Mouse (Mus musculus) embryonic facial prominence, embryonic 15.5 days (tissue): ENCODE results near the gene Arhgef25. TPM values are rescaled to one million over a fixed set of nuclear protein-coding genes. Genes with fewer than 3 reads are reported as not detected.
A peak's percentile ranks its signal among the peaks of the same experiment; 100 is the strongest.

Experiments used
- ATAC-seq: fragments of 200-750 bp; cut with Nextera tagmentation; 2 replicates; pipeline ENCODE4 v1.8.0; 2017; ENCODE audit warnings: low read depth, moderate TSS enrichment; ENCODE audit not compliant: insufficient number of reproducible peaks, low FRiP score, low TSS enrichment
- H3K27ac ChIP-seq: fragments of 300-500 bp; sonication (generic); replicated peaks from 2 replicates; pipeline ENCODE4 v1.5.1; 2015; ENCODE audit warnings: mild to moderate bottlenecking, inconsistent platforms
- H3K27me3 ChIP-seq: fragments of 300-500 bp; sonication (generic); 2 replicates; pipeline ENCODE4 v1.6.1; 2015; ENCODE audit warnings: inconsistent platforms
- H3K36me3 ChIP-seq: fragments of 300-500 bp; sonication (generic); 2 replicates; pipeline ENCODE4 v1.6.1; 2015; ENCODE audit warnings: mild to moderate bottlenecking, inconsistent platforms
- H3K4me1 ChIP-seq: fragments of 300-500 bp; sonication (generic); 2 replicates; pipeline ENCODE4 v1.6.1; 2015; ENCODE audit warnings: inconsistent platforms
- H3K4me2 ChIP-seq: fragments of 300-500 bp; sonication (generic); replicated peaks from 2 replicates; pipeline ENCODE4 v1.6.1; 2015; ENCODE audit warnings: mild to moderate bottlenecking, inconsistent platforms
- H3K4me3 ChIP-seq: fragments of 300-500 bp; sonication (generic); replicated peaks from 2 replicates; pipeline ENCODE4 v1.5.1; 2015; ENCODE audit warnings: mild to moderate bottlenecking, inconsistent platforms
- H3K9ac ChIP-seq: fragments of 300-500 bp; sonication (generic); 2 replicates; pipeline ENCODE4 v1.6.1; 2015; ENCODE audit warnings: inconsistent platforms
- H3K9me3 ChIP-seq: fragments of 300-500 bp; sonication (generic); replicated peaks from 2 replicates; pipeline ENCODE4 v1.6.1; 2016; ENCODE audit warnings: inconsistent platforms
- WGBS: fragments of 180-500 bp; shearing (Covaris S2); methylation state at CpG from one replicate; pipeline ENCODE4 v1.1.7; 2015; 5-methylcytosine and 5-hydroxymethylcytosine counted together
- polyA plus RNA-seq: library from polyadenylated mRNA; unstranded; fragments of >200 nt; fragmentation: Nextera tagmentation; extraction: Ambion mirVana; gene quantifications from 2 replicates; pipeline ENCODE4 v1.2.1, GENCODE M21; 2015

The Arhgef25 gene
- polyA plus RNA-seq, 1 experiment from 2014 or later, result 116 TPM

DNA sequence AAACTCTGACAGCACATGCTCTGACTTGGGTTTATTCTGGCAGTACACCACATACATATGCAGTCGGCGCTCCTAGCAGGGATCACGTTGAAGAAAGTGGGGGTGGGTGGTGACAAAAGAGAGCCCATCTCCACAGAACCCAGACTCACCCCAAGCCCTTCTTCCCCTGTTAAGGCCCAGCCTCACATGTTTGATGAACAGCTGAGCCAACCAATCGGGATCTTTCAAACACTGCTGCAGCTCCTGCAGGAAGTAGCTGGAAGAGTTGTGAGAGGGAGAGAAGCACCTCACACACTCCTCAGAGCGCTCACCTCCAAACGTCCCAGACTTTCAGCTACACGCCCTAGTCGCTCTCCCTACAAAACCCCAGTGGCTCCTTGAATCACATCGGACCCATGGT, 4.8 kb downstream of the Arhgef25 start:
- no peaks in the 10 kb centered on the region for H3K9me3 ChIP-seq
- no peak overlapping the region for H3K9ac ChIP-seq
- peaks cover 50% of the 10 kb centered on the region for H3K4me1 ChIP-seq
- ATAC-seq, result no peak
- peaks cover 44% of the 10 kb centered on the region for H3K36me3 ChIP-seq
- 67% methylated on average over 9 of the region's 9 CpGs for WGBS
- H3K4me3 ChIP-seq, result no peak overlapping the region
- peaks cover 22% of the 10 kb centered on the region for H3K27me3 ChIP-seq
- H3K4me2 ChIP-seq, result no peak overlapping the region
- no peak overlapping the region for H3K27ac ChIP-seq

DNA sequence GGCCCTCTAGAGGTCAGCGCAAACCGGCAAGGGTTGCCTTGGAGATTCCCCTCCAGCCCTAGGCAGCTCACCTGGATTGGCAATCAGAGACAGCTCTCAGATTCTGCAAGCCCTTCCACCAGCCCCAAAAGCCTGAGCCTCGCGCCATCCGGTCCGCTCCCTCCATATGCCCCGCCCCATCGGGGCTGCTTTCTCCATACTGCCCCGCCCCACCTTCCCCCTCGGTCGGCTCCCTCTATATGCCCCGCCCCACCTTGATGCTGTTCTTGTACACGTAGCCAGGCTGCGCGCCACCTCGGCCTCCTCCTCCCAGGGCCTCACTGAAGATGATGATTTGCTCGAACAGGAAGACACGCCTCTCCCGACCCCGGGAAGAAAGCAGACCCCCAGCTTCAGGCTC, 6.1 kb downstream of the Arhgef25 start:
- Histone ChIP-seq H3K9ac (no peak overlapping the region), H3K4me3 (peak overlapping the region; percentile 12; the same call in 1 of the 2 replicates), H3K9me3 (no peaks in the 10 kb centered on the region), H3K27me3 (peaks cover 35% of the 10 kb centered on the region), H3K36me3 (peaks cover 44% of the 10 kb centered on the region), H3K4me2 (peak overlapping the region; percentile 36), H3K4me1 (peaks cover 43% of the 10 kb centered on the region), H3K27ac (no peak overlapping the region)
- ATAC-seq, result no peak
- WGBS, result 14% methylated on average over 20 of the region's 20 CpGs

DNA sequence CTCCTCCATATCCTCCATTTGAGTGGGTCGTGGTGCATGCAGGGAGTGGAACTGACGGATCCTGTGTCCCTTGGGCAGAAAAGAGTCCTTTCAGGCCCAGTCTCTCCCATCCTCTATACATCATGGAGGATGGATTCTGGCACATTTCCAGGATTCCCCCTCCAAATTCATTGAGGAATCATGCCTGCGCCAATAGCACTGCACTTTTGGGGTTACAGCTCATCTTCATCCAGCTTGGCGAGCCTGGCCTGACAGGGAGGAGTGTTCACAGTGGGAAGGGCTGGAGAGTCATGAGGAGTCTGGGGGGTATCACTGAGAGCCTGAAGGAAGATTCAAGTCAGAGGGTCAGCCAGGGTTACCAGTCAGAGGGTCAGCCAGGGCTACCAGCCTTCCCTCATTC, 7.3 kb downstream of the Arhgef25 start:
- ATAC-seq, result no peak
- Histone ChIP-seq H3K36me3 (peaks cover 44% of the 10 kb centered on the region), H3K9ac (no peak overlapping the region), H3K27ac (no peak overlapping the region), H3K4me1 (peaks cover 48% of the 10 kb centered on the region), H3K9me3 (no peaks in the 10 kb centered on the region), H3K4me3 (no peak overlapping the region), H3K4me2 (no peak overlapping the region), H3K27me3 (peaks cover 46% of the 10 kb centered on the region)
- 87% methylated on average over 4 of the region's 4 CpGs for WGBS

DNA sequence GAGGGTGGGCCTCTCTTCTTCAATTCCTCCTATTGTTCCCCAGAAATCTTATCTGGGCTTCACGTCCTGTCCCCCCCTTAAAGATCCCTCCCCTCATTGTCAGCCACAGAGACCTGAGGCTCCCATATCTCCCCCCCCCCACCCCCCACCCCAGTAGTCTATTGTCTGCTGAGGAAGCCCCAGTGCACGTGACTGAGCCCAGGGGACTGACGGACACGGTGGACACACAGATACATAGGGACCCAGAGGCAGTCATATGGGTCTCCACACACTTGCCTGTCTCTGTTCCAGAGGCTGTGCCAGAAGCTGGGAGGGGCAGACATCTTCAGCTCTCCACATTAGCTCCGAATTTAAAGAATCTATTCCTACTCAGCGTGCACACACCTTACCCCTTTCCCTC, 8.3 kb downstream of the Arhgef25 start:
- Histone ChIP-seq H3K4me1 (peaks cover 45% of the 10 kb centered on the region), H3K27ac (no peak overlapping the region), H3K36me3 (peaks cover 39% of the 10 kb centered on the region), H3K4me2 (no peak overlapping the region), H3K4me3 (no peak overlapping the region), H3K9ac (no peak overlapping the region), H3K9me3 (no peaks in the 10 kb centered on the region), H3K27me3 (peaks cover 57% of the 10 kb centered on the region)
- no peak for ATAC-seq
- 71% methylated on average over 6 of the region's 6 CpGs for WGBS

- Histone ChIP-seq H3K4me2 (peak overlapping the region; percentile 55), H3K36me3 (peaks cover 30% of the 10 kb centered on the region), H3K4me1 (peaks cover 45% of the 10 kb centered on the region), H3K4me3 (peak overlapping the region; percentile 26; the same call in 1 of the 2 replicates), H3K27me3 (peaks cover 60% of the 10 kb centered on the region), H3K9ac (no peak overlapping the region), H3K9me3 (no peaks in the 10 kb centered on the region), H3K27ac (no peak overlapping the region; the same call in 1 of the 2 replicates)
- no peak for ATAC-seq
- WGBS, result 29% methylated on average over 3 of the region's 3 CpGs
Measured at GRCm38 (mm10) chr10:127180695-127181047, 9.2 kb downstream of the Arhgef25 start.

DNA sequence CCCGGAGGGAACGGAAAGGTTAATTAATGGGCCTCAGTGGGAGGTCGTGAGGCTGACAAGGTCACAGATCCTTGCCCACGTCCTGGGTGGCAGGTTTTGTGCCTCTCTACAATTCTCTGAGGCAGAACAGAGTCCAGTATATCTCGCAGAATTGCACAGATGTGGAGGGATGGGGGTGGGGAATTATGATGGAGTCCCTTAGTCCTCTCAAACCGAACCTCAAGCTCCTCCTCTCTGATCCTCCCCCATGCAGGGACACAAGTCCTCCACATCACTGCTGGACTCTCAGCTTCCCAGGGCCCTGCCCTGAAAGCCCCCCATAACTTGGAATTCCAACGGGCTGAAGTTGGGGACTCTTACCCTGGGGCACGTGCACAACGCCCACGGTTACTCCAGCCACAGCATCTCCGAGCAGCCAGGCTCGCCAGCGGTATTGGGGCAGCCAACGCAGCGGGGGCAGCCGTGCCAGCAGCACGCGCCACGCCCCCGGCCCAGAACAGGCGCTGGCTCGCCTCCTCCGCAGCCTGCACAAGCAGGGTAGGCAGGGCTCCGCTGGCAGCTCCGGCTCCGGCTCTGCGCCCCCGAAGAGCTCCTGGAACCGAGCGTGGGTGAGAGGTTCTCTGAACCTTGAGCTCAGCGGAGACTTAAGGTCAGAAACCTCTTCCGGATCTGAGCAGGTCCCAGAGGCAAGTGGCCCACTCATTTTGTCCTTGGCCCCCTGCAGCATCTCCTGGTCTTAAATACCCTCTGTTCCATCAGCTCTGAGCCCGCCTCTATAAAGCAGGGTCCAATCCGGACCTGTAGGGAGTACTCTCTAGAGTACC, 9.8 kb downstream of the Arhgef25 start, which contains the start of gene Slc26a10:
Gene Slc26a10 (minus strand): TSS at position 775 of the 824 bp plus-strand sequence.
- Histone ChIP-seq H3K27me3 (peaks cover 60% of the 10 kb centered on the region), H3K9me3 (no peaks in the 10 kb centered on the region), H3K4me1 (peaks cover 44% of the 10 kb centered on the region), H3K4me3 (peak within 1 kb of the TSS; percentile 26), H3K36me3 (peaks cover 25% of the 10 kb centered on the region), H3K9ac (no peak within 1 kb of the TSS), H3K4me2 (peak within 1 kb of the TSS; percentile 55), H3K27ac (no peak within 1 kb of the TSS; the same call in 1 of the 2 replicates)
- 2% methylated on average over 34 of the region's 34 CpGs for WGBS
- peak; percentile 65 for ATAC-seq

GRCm38 (mm10) chr10:127178286-127179027, 11.4 kb downstream of the Arhgef25 start:
- Histone ChIP-seq H3K9ac (no peak overlapping the region), H3K4me1 (peaks cover 28% of the 10 kb centered on the region), H3K27ac (no peak overlapping the region), H3K4me3 (peak overlapping the region; percentile 35), H3K36me3 (peaks cover 9% of the 10 kb centered on the region; the same call in 1 of the 2 replicates), H3K4me2 (peak overlapping the region; percentile 61), H3K9me3 (no peaks in the 10 kb centered on the region), H3K27me3 (peaks cover 56% of the 10 kb centered on the region)
- WGBS, result 5% methylated on average over 41 of the region's 41 CpGs
- ATAC-seq, result no peak

GRCm38 (mm10) chr10:127177719-127178118, 12.2 kb downstream of the Arhgef25 start:
- Histone ChIP-seq H3K27me3 (peaks cover 55% of the 10 kb centered on the region), H3K27ac (no peak overlapping the region), H3K9me3 (no peaks in the 10 kb centered on the region), H3K4me3 (peak overlapping the region; percentile 35), H3K4me2 (peak overlapping the region; percentile 61), H3K4me1 (peaks cover 27% of the 10 kb centered on the region), H3K36me3 (peaks cover 7% of the 10 kb centered on the region; the same call in 1 of the 2 replicates), H3K9ac (no peak overlapping the region)
- ATAC-seq, result peak; percentile 61
- WGBS, result 1% methylated on average over 23 of the region's 23 CpGs

DNA sequence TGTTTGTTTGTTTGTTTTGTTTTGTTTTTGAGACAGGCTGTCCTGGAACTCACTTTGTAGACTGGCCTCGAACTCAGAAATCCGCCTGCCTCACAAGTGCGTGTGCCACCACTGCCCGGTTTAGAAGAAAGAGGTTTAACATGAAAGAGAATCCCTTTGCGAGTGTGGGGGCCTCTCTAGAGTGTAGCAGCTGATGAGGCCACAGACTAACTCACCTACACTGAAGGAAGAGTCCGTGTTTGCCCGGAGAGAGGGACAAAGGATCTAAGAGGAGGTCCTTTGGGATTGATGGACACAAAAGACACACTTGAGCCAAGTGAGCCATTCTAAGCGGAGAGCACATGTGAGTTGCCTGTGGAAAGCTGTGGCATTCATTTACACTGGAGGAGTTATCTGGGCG, 12.6 kb downstream of the Arhgef25 start:
- H3K4me3 ChIP-seq, result no peak overlapping the region; the same call in 1 of the 2 replicates
- peaks cover 51% of the 10 kb centered on the region for H3K27me3 ChIP-seq
- no peak overlapping the region for H3K27ac ChIP-seq
- H3K4me1 ChIP-seq, result peaks cover 27% of the 10 kb centered on the region
- 16% methylated on average over 9 of the region's 9 CpGs for WGBS
- no peaks in the 10 kb centered on the region for H3K9me3 ChIP-seq
- peaks cover 2% of the 10 kb centered on the region; the same call in 1 of the 2 replicates for H3K36me3 ChIP-seq
- H3K4me2 ChIP-seq, result peak overlapping the region; percentile 61
- no peak overlapping the region for H3K9ac ChIP-seq
- ATAC-seq, result no peak

GRCm38 (mm10) chr10:127176756-127177155, 13.1 kb downstream of the Arhgef25 start:
- Histone ChIP-seq H3K9me3 (no peaks in the 10 kb centered on the region), H3K4me2 (no peak overlapping the region), H3K9ac (no peak overlapping the region), H3K36me3 (no peaks in the 10 kb centered on the region), H3K4me3 (no peak overlapping the region), H3K27me3 (peaks cover 51% of the 10 kb centered on the region), H3K27ac (no peak overlapping the region), H3K4me1 (peaks cover 27% of the 10 kb centered on the region)
- no peak for ATAC-seq
- 3% methylated on average over 7 of the region's 7 CpGs for WGBS

DNA sequence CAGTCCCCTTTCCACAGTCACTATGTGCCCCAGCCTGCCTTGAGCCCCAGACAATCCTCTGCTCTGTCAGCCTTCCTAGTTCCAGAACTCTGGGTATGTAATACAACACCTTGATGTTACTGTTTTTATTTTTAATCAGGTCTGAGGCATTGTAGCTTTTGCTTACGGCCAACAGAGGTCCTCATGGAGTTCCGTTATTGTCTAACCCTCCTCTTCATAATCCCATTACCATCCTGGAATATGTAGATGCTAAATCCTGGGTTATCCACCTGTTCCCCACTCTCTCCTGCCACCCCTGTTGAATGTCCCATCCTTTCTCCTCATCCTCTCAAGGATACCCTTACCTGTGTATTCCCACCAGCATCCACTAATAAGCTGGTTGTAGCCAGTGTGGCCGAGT, 13.7 kb downstream of the Arhgef25 start:
- no peaks in the 10 kb centered on the region for H3K9me3 ChIP-seq
- no peak overlapping the region for H3K9ac ChIP-seq
- no peak overlapping the region for H3K4me3 ChIP-seq
- 22% methylated on average over 3 of the region's 3 CpGs for WGBS
- peaks cover 50% of the 10 kb centered on the region for H3K27me3 ChIP-seq
- H3K27ac ChIP-seq, result no peak overlapping the region
- no peak for ATAC-seq
- H3K4me1 ChIP-seq, result peaks cover 28% of the 10 kb centered on the region
- H3K36me3 ChIP-seq, result no peaks in the 10 kb centered on the region
- H3K4me2 ChIP-seq, result no peak overlapping the region
